Mouse (Mus musculus) adrenal gland, adult 18-20 months (tissue): ENCODE data around the gene Gm2004. TPM values are rescaled to one million over a fixed set of nuclear protein-coding genes. Genes with fewer than 3 reads are reported as not detected.
"Not testable (repeated sequence)": the region's sequence is repeated elsewhere in the genome, so short reads cannot be mapped to it uniquely, and the experiment has no call there.

Source experiments
- DNase-seq, 2 experiments: peaks; one replicate each; pipeline ENCODE4 v3.0.0; 2021 to 2022; ENCODE audit warnings: low spot score in 2 of 2
- long read RNA-seq, 2 experiments: library from polyadenylated mRNA; stranded (forward); transcript quantifications; one replicate each; pipeline ENCODE4 v2.0.0; 2021
- total RNA-seq, 2 experiments: library from RNA; stranded (reverse); gene quantifications; 1 replicate in 1 of 2; 2 replicates in 1 of 2; pipeline ENCODE4 v1.2.3; 2021

The Gm2004 gene
- not detected for total RNA-seq
- long read RNA-seq, experiment 1, partial matches to known transcripts = 0 of 2 reads
- long read RNA-seq, experiment 1, other reads (novel, unspliced or antisense) = 2 of 2 reads
- long read RNA-seq, experiment 2, partial matches to known transcripts = 3 of 4 reads
- long read RNA-seq, experiment 2, other reads (novel, unspliced or antisense) = 1 of 4 reads

- DNase-seq = not testable (repeated sequence)
These were observed at the start of gene Gm2004 for GRCm38 (mm10) chr2:176149725-176150124. Gm2004 (minus strand) TSS chr2:176149825.

Other genes starting within 250 kb of the Gm2004 start
- 1 to 10 TPM; 9.5 to 10.0 TPM for gene Zfp966, start 218.7 kb downstream of the Gm2004 start, total RNA-seq
- gene Gm2026, start 184.5 kb downstream of the Gm2004 start, total RNA-seq = 10 to 100 TPM; 19.9 to 23.4 TPM
- gene 2210418O10Rik, start 76.7 kb upstream of the Gm2004 start, total RNA-seq = 1 to 10 TPM; 2.5 to 4.2 TPM
- not detected for gene Gm11009, start 169.7 kb upstream of the Gm2004 start, total RNA-seq